Mouse (Mus musculus): Measurements from ENCODE around the gene Gh. TPM values are rescaled to one million over a fixed set of nuclear protein-coding genes. Genes with fewer than 3 reads are reported as not detected.

Gh gene
- total and polyA plus RNA-seq, 2 experiments from 2014 or later = not detected

DNA sequence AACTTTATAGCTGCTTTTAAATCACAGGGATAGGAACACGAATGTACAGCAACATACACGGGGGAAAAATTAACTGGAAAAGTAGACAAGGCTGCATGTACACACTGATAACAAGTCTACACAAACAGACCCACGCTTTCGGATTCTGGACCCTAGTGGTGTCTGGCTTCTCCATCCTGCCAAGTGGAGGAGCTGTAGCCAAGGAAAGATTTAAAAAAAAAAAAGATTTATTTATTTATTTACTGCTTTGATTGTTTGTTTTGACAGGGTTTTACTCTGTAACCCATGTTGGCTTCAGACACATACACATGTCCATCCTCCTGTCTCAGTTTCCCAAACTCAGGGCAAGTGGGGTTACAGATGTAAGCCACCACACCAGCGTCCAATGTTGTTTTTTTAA is 5.8 kb upstream of the Gh start:
- no peaks in the 10 kb centered on the region for H3K27me3 ChIP-seq (ENCODE audit: control insufficient read depth, insufficient read depth, low read length)
- no peaks in the 10 kb centered on the region for H3K9me3 ChIP-seq (replicated peaks; ENCODE audit: control insufficient read depth, low read length)
- 50% methylated on average over 5 of the region's 5 CpGs for WGBS
- TF ChIP-seq EP300 (IDR thresholded peaks at IDR 0.05; ENCODE audit: low read depth) (no peak), CTCF (IDR thresholded peaks at IDR 0.05; ENCODE audit: low read depth) (no peak)
- no peak overlapping the region for H3K27ac ChIP-seq (ENCODE audit: low read depth)
- no peaks in the 10 kb centered on the region for H3K4me1 ChIP-seq (ENCODE audit: control insufficient read depth, insufficient read depth)
- ATAC-seq (ENCODE audit: insufficient read depth, low read depth) (no peak), DNase-seq (ENCODE audit: low spot score) (no peak)
- H3K4me2 ChIP-seq (ENCODE audit: low read depth, low read length) = no peak overlapping the region
- H3K36me3 ChIP-seq (replicated peaks; ENCODE audit: control insufficient read depth, insufficient read depth, low read length) = no peaks in the 10 kb centered on the region
- H3K9ac ChIP-seq (replicated peaks; ENCODE audit: low read depth, low read length) = no peak overlapping the region
- H3K4me3 ChIP-seq (ENCODE audit: low read depth, low read length) = no peak overlapping the region

DNA sequence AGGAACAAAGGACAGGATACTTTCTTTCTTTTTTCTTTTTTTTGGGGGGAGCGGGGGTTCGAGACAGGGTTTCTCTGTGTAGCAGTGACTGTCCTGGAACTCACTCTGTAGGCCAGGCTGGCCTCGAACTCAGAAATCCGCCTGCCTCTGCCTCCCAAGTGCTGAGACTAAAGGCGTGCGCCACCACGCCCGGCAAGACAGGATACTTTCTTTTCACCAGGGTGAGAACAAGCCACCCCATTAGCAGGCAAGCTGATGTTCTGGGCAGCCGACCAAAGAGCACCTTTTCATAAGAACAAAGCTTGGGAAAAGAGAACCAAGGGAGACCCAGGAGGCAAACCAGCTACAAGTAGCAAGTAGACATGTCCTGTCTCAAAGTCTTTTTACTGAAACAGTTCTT is 5.1 kb upstream of the Gh start:
- H3K4me2 ChIP-seq (ENCODE audit: low read depth, low read length) = no peak overlapping the region
- 81% methylated on average over 9 of the region's 9 CpGs for WGBS
- no peaks in the 10 kb centered on the region for H3K27me3 ChIP-seq (ENCODE audit: control insufficient read depth, insufficient read depth, low read length)
- H3K9me3 ChIP-seq (replicated peaks; ENCODE audit: control insufficient read depth, low read length) = no peaks in the 10 kb centered on the region
- TF ChIP-seq CTCF (IDR thresholded peaks at IDR 0.05; ENCODE audit: low read depth) = no peak
- no peak for TF ChIP-seq EP300 (IDR thresholded peaks at IDR 0.05; ENCODE audit: low read depth)
- no peak overlapping the region for H3K9ac ChIP-seq (replicated peaks; ENCODE audit: low read depth, low read length)
- no peak for DNase-seq (ENCODE audit: low spot score)
- no peak overlapping the region for H3K4me3 ChIP-seq (ENCODE audit: low read depth, low read length)
- no peak overlapping the region for H3K27ac ChIP-seq (ENCODE audit: low read depth)
- no peaks in the 10 kb centered on the region for H3K4me1 ChIP-seq (ENCODE audit: control insufficient read depth, insufficient read depth)
- H3K36me3 ChIP-seq (replicated peaks; ENCODE audit: control insufficient read depth, insufficient read depth, low read length) = no peaks in the 10 kb centered on the region
- ATAC-seq (ENCODE audit: insufficient read depth, low read depth) = no peak

DNA sequence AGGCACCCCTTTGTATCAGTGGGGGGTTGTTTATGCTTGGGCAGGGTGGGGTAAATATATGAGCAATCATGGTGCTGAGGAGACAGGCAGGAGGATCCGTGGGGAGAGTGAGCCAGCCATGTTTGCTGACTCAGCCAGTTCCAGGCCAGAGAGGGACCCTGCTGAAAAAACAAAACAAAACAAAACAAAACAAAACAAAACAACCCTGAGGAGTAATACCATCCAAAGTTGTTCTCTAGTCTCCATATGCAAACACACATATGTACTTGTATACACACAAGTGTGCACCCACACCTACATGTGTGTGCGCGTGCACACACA is 4.4 kb upstream of the Gh start:
- Histone ChIP-seq H3K27ac (ENCODE audit: low read depth) (no peak overlapping the region), H3K4me3 (ENCODE audit: low read depth, low read length) (no peak overlapping the region), H3K36me3 (replicated peaks; ENCODE audit: control insufficient read depth, insufficient read depth, low read length) (no peaks in the 10 kb centered on the region), H3K9ac (replicated peaks; ENCODE audit: low read depth, low read length) (no peak overlapping the region), H3K4me2 (ENCODE audit: low read depth, low read length) (no peak overlapping the region), H3K4me1 (ENCODE audit: control insufficient read depth, insufficient read depth) (no peaks in the 10 kb centered on the region), H3K27me3 (ENCODE audit: control insufficient read depth, insufficient read depth, low read length) (no peaks in the 10 kb centered on the region), H3K9me3 (replicated peaks; ENCODE audit: control insufficient read depth, low read length) (no peaks in the 10 kb centered on the region)
- no peak for TF ChIP-seq CTCF (IDR thresholded peaks at IDR 0.05; ENCODE audit: low read depth)
- no peak for TF ChIP-seq EP300 (IDR thresholded peaks at IDR 0.05; ENCODE audit: low read depth)
- WGBS = 91% methylated on average over 3 of the region's 3 CpGs
- ATAC-seq (ENCODE audit: insufficient read depth, low read depth) = no peak
- DNase-seq (ENCODE audit: low spot score) = no peak

DNA sequence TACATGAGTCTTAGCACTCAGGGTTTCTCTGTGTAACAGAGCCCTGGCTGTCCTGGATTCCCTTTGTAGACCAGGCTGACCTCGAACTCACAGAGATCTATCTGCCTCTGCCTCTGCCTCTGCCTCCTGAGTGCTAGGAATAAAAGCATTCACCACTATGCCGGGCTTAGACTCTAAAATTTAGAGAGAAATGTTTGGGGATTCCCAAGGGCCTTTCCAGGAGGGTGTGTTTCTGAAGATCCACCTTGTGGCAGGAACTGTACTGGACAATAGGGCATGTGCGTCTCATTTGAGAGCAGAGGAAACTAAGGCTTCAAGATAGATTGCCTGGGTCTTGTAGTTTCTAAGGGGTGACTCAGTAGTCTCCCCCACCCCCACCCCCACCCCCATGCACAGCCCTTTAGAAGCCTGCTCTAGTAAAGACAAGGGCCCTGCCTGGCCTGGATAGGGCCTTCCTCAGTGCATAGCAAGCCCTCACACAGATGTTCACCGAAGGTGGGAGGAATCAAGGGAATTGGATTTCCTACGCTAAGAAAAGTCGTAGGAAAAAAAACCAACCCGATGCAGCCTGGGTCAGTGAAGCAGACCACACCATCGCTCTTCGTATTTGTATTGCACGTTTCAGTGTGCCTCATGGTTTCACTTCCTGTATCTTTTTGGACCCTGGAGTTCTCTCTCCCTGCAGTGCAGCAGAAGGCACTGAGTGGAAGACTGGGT is 3.8 kb upstream of the Gh start:
- TF ChIP-seq EP300 (IDR thresholded peaks at IDR 0.05; ENCODE audit: low read depth) = no peak
- TF ChIP-seq CTCF (IDR thresholded peaks at IDR 0.05; ENCODE audit: low read depth) = no peak
- Histone ChIP-seq H3K4me1 (ENCODE audit: control insufficient read depth, insufficient read depth) (no peaks in the 10 kb centered on the region), H3K9me3 (replicated peaks; ENCODE audit: control insufficient read depth, low read length) (no peaks in the 10 kb centered on the region), H3K4me3 (ENCODE audit: low read depth, low read length) (no peak overlapping the region), H3K27ac (ENCODE audit: low read depth) (no peak overlapping the region), H3K36me3 (replicated peaks; ENCODE audit: control insufficient read depth, insufficient read depth, low read length) (no peaks in the 10 kb centered on the region), H3K27me3 (ENCODE audit: control insufficient read depth, insufficient read depth, low read length) (no peaks in the 10 kb centered on the region), H3K9ac (replicated peaks; ENCODE audit: low read depth, low read length) (no peak overlapping the region), H3K4me2 (ENCODE audit: low read depth, low read length) (no peak overlapping the region)
- ATAC-seq (ENCODE audit: insufficient read depth, low read depth) (no peak), DNase-seq (ENCODE audit: low spot score) (no peak)
- 78% methylated on average over 10 of the region's 10 CpGs for WGBS

DNA sequence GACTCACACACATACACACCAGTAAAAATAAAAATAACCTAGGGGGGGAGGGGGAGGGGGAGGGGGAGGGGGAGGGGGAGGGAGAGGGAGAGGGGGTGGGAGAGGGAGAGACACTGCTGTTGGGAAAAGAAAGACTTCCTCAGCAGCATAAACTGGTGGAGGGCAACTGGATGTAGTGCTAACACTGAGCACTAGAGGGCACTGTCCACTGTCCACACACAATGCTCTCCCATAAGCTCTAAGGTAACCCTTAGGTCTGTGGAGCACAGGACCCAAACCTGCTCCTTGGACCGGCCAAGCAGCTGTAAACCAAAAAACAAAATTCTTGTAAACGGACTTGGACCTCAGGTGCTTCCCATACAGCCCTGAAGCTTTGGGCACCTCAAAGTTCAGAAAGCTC is 969 bp upstream of the Gh start:
- H3K27me3 ChIP-seq (ENCODE audit: control insufficient read depth, insufficient read depth, low read length) = no peaks in the 10 kb centered on the region
- ATAC-seq (ENCODE audit: insufficient read depth, low read depth) (peak; percentile 78; the same call in 1 of the 2 replicates), DNase-seq (ENCODE audit: low spot score) (peak; percentile 46)
- WGBS = 20% methylated on average over 2 of the region's 2 CpGs
- no peaks in the 10 kb centered on the region for H3K9me3 ChIP-seq (replicated peaks; ENCODE audit: control insufficient read depth, low read length)
- no peaks in the 10 kb centered on the region for H3K4me1 ChIP-seq (ENCODE audit: control insufficient read depth, insufficient read depth)
- H3K9ac ChIP-seq (replicated peaks; ENCODE audit: low read depth, low read length) = no peak overlapping the region
- TF ChIP-seq CTCF (IDR thresholded peaks at IDR 0.05; ENCODE audit: low read depth) = peak; percentile 87
- no peak for TF ChIP-seq EP300 (IDR thresholded peaks at IDR 0.05; ENCODE audit: low read depth)
- H3K4me2 ChIP-seq (ENCODE audit: low read depth, low read length) = no peak overlapping the region
- H3K36me3 ChIP-seq (replicated peaks; ENCODE audit: control insufficient read depth, insufficient read depth, low read length) = no peaks in the 10 kb centered on the region
- H3K27ac ChIP-seq (ENCODE audit: low read depth) = no peak overlapping the region
- H3K4me3 ChIP-seq (ENCODE audit: low read depth, low read length) = no peak overlapping the region

DNA sequence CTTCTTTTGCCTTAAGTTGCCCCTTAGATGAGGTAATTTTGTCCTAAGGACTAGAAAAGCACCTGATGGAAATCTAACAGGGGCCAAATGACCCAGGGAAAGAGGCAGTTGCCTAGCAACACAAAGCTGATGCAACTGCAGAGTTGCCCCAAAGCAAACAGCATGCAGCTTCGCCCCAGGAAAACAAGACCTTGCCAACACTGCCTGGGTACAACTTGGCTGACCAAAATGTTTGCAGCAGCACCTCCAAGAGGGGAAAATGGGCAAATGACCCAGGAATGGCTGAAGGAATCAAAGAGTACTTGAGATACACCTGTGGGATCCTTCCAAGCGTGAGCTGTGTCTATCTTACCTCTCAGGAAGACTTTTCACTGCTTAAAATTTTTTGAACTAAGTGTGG is 9.8 kb downstream of the Gh start:
- ATAC-seq (ENCODE audit: insufficient read depth, low read depth) = no peak
- Histone ChIP-seq H3K4me2 (ENCODE audit: low read depth, low read length) (no peak overlapping the region), H3K36me3 (replicated peaks; ENCODE audit: control insufficient read depth, insufficient read depth, low read length) (no peaks in the 10 kb centered on the region), H3K4me3 (ENCODE audit: low read depth, low read length) (no peak overlapping the region), H3K27me3 (ENCODE audit: control insufficient read depth, insufficient read depth, low read length) (no peaks in the 10 kb centered on the region), H3K9ac (replicated peaks; ENCODE audit: low read depth, low read length) (no peak overlapping the region), H3K27ac (ENCODE audit: low read depth) (no peak overlapping the region), H3K4me1 (ENCODE audit: control insufficient read depth, insufficient read depth) (no peaks in the 10 kb centered on the region), H3K9me3 (replicated peaks; ENCODE audit: control insufficient read depth, low read length) (no peaks in the 10 kb centered on the region)
- TF ChIP-seq CTCF (IDR thresholded peaks at IDR 0.05; ENCODE audit: low read depth) (no peak), EP300 (IDR thresholded peaks at IDR 0.05; ENCODE audit: low read depth) (no peak)
- WGBS = 91% methylated on average over 2 of the region's 2 CpGs
- no peak for DNase-seq (ENCODE audit: low spot score)
